Mouse (Mus musculus): Measurements from ENCODE around the gene Sag. TPM values are rescaled to one million over a fixed set of nuclear protein-coding genes. Genes with fewer than 3 reads are reported as not detected.

Gene Sag
- total RNA-seq, 1 experiment from 2014 or later, result 0.69 TPM

DNA sequence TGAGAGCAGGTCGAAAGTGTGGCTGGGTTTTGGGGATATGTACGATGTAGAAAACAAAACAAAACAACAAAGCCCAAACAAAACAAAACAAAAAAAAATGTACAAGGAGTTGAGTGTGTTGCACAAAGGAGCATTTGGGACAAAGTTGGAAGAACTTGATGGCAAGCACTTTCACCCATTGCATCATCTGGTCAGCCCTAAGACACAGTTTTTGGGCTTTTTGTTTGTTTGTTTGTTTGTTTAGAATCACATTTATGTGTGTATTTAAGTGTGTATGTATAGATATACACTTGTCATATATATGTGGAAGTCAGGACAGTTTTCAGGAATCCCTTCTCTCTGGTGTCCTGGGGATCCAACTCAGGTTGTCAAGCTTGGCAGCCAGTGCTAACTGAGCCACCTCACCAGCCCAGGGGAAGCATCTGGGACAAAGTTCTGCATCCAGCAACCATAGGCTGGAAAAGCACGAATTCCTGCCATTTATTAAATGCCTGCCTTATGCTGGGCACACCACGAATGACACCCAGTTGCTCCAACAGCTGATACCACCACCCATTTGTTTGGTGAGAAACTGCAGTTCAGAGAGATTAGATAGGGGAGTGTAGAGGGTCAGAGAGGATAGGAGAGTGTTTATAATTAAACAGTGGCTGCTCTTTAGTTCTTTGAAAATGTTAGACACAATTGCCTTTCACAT, 44.1 kb downstream of the Sag start:
- ATAC-seq (replicated peaks in 1 of 2; ENCODE audit: insufficient read depth in 1 of 2, low FRiP score in 2 of 2, low TSS enrichment in 1 of 2, low read depth in 1 of 2, poor library complexity in 2 of 2, severe bottlenecking in 2 of 2), result no peak

DNA sequence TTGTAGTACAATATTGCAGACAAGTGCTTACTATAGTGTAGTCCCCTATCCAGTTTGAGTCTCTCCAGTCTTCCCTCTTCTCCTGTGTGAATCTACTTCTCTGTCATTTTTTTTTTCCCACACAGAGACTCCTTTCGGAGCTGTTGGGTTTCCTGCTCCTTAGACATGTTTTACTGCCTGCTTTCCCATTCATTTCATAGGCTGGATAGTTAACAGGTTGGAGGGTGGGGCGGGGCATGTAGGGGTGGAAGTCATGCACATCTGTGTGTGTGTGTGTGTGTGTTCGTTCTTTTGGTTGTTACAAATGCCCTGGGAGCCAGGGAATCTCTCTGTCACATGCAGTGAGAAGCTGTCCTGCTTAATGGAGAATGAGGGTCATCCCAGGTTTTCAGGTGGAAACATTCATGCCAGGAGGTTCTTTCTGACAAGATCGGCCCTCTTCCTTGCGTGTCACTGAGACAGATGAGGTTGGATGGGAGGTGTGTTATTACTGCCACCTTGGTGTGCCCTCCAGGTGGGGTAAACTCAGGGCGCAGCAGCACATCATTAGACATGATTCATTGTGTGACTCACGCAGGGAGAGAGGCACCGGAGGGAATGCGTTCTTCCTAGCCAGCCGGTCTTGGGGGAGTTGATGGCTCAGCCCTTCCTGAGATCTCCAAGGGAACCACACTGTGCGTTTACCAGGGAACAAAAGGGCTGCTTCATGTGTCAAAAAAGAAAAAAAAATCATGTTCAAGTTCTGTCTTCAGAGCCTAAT, 44.9 kb downstream of the Sag start:
- no peak for ATAC-seq (replicated peaks in 1 of 2; ENCODE audit: insufficient read depth in 1 of 2, low FRiP score in 2 of 2, low TSS enrichment in 1 of 2, low read depth in 1 of 2, poor library complexity in 2 of 2, severe bottlenecking in 2 of 2)

DNA sequence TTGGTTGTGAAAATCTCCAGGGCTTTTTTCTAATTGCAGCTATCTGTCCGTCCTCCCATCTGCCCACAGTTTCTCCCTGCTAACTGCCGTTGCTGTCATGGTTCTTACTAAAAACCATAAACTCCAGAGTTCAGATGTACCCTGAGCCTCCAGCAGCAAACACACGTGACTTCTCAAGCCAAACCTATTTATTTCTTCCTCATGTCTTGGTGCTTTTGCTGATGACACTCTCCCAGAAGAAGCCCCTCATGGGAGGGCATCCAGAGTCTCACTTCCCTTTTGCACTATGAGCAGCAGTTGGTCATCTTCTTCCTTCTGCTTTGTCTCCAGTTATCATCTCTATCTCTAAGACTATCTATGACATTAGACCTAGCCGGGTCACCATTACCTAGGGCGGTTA, 45.8 kb downstream of the Sag start:
- ATAC-seq (replicated peaks in 1 of 2; ENCODE audit: insufficient read depth in 1 of 2, low FRiP score in 2 of 2, low TSS enrichment in 1 of 2, low read depth in 1 of 2, poor library complexity in 2 of 2, severe bottlenecking in 2 of 2), result no peak

- no peak for ATAC-seq (replicated peaks in 1 of 2; ENCODE audit: insufficient read depth in 1 of 2, low FRiP score in 2 of 2, low TSS enrichment in 1 of 2, low read depth in 1 of 2, poor library complexity in 2 of 2, severe bottlenecking in 2 of 2)
These were observed 47.9 kb downstream of the Sag start for GRCm38 (mm10) chr1:87851344-87851743.

DNA sequence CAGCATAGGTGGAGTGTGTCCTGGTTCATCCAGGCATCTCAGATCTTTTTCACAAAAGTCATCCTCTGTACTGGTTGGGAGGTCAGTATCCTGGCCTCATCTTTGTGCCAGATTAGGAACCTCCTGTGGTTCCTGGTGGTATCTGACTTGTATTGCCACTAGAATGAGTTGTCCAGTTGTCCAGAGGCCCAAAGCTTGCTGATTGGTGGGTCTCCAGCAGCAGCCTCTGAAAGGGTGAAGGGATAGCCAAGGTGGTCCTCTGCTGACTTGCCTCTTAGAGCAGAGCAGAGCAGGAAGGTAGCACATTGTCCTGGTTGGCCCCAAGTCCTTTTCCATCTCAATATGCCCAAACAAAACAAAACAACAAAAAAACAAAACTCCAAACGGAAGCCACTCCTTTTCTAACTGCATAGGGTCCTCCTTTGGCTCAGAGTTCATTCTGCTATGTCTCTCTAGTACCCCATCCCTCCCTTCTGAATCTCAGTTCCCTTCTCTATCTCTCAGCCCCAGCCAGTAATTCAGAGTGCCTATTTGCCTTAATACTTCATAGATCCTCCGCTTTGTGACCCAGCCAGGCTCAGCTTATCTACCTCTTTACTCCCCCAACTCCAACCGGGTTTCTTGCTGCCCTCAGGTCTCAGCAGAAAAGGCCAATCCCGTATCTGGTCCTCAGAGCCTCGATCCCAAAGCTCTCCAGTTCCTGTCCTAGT, 48.8 kb downstream of the Sag start:
- no peak for ATAC-seq (replicated peaks in 1 of 2; ENCODE audit: insufficient read depth in 1 of 2, low FRiP score in 2 of 2, low TSS enrichment in 1 of 2, low read depth in 1 of 2, poor library complexity in 2 of 2, severe bottlenecking in 2 of 2)

GRCm38 (mm10) chr1:87852892-87853600, 49.6 kb downstream of the Sag start, which contains the start of gene Dgkd:
Gene Dgkd (plus strand): TSS chr1:87853287.
- peak; percentile 70 to 80 for ATAC-seq (replicated peaks in 1 of 2; ENCODE audit: insufficient read depth in 1 of 2, low FRiP score in 2 of 2, low TSS enrichment in 1 of 2, low read depth in 1 of 2, poor library complexity in 2 of 2, severe bottlenecking in 2 of 2)

DNA sequence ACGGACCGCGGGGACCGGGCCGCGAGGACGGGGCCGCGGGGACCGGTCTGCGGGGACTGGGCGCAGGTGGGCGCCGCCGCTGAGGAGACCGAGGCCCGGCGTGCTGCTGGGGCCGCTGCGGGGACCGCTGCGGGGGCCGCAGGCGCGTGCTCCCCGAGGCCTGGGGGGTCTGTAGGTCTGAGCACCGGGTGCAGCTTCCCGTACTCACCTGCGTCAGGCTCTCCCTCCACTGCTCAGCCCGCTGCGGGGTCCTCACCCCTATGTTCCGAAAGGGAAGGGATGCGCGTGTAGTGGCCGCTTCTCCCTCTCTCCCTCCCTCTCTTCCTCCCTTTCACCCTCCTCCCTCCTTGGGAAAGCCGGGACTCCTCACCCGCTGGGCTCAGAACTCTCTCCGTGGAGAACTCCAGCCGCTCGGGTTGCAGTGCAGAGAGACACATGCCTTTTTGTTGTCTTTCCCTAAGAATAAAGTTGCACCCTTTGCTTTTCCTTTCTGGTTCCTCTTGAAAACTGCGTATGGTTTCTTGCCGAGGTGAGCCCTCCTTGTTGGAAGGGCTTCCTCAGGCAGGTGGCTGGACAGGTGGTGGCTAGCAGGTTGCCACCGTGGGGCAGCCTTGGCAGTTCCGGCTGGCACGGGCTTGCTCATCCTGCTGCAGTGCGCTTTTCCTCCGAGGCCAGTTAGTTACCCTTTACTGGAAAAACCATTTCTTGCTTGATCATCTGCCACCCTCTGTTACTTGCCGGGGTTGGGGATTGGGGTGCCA, 50.3 kb downstream of the Sag start:
- ATAC-seq (replicated peaks in 1 of 2; ENCODE audit: insufficient read depth in 1 of 2, low FRiP score in 2 of 2, low TSS enrichment in 1 of 2, low read depth in 1 of 2, poor library complexity in 2 of 2, severe bottlenecking in 2 of 2), result no peak; a peak in 1 of 4 replicates

DNA sequence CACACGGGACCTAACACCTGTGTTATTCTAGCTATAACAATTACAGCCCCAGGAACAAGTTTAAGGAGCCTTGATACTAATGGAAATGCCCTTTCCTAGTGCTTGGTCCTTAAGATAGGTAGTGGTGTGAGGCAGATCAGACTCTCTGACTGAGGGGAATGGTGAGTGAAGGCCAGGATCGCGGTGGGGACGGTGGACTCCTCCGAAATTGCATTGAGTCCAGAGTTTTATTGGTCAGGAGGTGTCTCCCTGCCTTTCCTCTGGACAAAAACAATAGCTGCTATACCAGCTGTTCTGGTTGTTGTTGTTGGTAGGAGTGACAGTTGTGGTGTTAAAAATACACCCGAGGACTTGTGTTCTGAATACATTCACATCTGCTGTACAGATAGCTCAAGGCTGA, 50.9 kb downstream of the Sag start:
- ATAC-seq (replicated peaks in 1 of 2; ENCODE audit: insufficient read depth in 1 of 2, low FRiP score in 2 of 2, low TSS enrichment in 1 of 2, low read depth in 1 of 2, poor library complexity in 2 of 2, severe bottlenecking in 2 of 2), result no peak

DNA sequence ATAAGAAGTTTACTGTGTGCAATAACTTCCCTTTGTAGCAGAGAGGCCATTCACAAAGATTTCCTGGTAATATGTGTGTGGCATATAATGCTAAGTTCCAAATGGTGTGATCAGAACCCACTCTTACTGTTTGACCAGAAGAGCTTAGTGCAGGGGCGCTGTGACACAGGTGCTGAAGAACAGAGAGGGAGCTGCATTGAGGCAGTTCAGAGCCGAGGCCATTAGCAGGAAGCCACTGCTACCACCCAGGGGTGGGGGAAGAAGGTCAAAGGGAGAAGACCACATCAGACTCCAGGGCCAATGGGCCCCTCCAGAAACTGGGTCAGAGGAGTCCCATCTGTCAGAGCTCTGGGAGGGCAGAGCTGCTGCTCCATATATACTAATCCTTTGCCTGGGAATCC, 51.4 kb downstream of the Sag start:
- no peak; a peak in 1 of 4 replicates for ATAC-seq (replicated peaks in 1 of 2; ENCODE audit: insufficient read depth in 1 of 2, low FRiP score in 2 of 2, low TSS enrichment in 1 of 2, low read depth in 1 of 2, poor library complexity in 2 of 2, severe bottlenecking in 2 of 2)

- ATAC-seq (replicated peaks in 1 of 2; ENCODE audit: insufficient read depth in 1 of 2, low FRiP score in 2 of 2, low TSS enrichment in 1 of 2, low read depth in 1 of 2, poor library complexity in 2 of 2, severe bottlenecking in 2 of 2), result no peak
These were observed 52.0 kb downstream of the Sag start for GRCm38 (mm10) chr1:87855522-87855921.

DNA sequence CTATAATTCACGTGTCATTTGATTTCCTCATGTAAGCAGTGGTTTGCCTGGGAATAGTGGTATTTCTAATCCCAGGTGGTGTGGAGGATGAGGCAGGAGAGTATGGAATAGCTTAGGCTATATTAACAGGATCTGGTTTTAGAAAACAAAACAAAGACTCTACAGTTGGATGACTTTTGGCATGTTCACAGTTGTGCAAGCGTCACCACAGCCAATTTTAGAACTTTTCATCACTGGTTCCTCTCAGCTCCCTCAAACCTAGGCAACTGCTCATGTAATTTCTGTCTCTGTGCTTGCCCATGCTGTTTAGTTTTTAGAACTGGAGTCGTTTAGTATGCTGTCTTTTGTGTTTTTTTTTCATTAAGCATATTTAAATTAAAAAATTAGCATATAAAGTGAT, 53.3 kb downstream of the Sag start:
- no peak for ATAC-seq (replicated peaks in 1 of 2; ENCODE audit: insufficient read depth in 1 of 2, low FRiP score in 2 of 2, low TSS enrichment in 1 of 2, low read depth in 1 of 2, poor library complexity in 2 of 2, severe bottlenecking in 2 of 2)

DNA sequence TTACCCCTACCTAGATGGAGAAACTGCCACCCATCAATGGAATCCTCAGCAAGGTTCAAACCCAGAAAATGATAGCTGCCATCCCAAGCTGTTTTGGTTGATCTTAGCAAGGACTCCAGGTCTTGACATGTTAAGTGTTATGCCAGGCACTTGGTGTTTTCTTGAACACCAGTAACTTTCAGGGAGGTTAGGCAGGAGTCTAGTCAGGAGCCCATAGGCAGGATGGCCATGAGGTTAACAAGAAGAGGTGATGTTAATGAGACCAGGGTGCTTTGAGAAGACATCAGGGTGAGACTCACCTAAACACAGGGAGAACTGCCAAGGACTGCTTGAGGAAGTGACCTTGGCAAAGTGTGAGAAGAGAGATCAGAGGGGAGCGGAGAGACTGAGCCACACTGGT, 54.6 kb downstream of the Sag start:
- no peak for ATAC-seq (replicated peaks in 1 of 2; ENCODE audit: insufficient read depth in 1 of 2, low FRiP score in 2 of 2, low TSS enrichment in 1 of 2, low read depth in 1 of 2, poor library complexity in 2 of 2, severe bottlenecking in 2 of 2)

DNA sequence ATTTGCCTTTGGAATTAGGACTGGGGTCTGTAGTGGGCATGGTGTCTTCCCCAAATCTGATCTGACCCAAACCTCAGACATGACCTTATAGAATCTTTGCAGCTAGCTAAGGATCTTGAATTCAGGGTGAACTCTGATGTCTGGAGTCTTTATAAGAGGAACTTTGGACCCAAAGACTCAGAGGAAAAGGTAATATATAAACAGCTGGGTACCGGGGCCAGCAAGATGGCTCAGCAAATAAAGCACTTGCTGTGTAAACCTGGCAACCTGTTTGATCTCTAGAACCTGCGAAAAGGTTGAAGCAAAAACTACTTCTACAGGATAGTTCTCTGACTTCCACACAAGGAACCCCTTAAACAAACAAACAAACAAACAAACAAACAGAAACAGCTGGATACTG, 55.0 kb downstream of the Sag start:
- ATAC-seq (replicated peaks in 1 of 2; ENCODE audit: insufficient read depth in 1 of 2, low FRiP score in 2 of 2, low TSS enrichment in 1 of 2, low read depth in 1 of 2, poor library complexity in 2 of 2, severe bottlenecking in 2 of 2), result no peak

GRCm38 (mm10) chr1:87863602-87864001, 60.1 kb downstream of the Sag start:
- no peak for ATAC-seq (replicated peaks in 1 of 2; ENCODE audit: insufficient read depth in 1 of 2, low FRiP score in 2 of 2, low TSS enrichment in 1 of 2, low read depth in 1 of 2, poor library complexity in 2 of 2, severe bottlenecking in 2 of 2)

DNA sequence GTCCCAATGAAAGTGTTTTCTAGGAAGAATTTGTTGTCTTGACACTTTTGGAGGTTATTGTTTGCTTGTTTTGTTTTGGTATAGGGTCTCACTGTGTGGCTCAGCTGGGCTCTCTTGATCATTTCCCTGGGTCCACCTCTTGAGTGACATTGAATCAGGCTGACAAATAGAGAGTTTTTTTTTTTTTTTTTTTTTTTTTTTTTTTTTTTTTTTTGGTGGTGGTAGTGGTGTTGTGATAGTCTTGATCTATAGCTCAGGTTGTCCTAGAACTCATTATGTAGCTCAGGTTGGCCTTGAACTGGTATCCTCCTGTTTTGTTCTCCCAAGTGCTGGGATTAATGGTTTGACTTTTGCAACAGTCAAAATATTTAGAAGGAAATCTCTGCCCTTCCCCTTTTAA, 61.4 kb downstream of the Sag start:
- ATAC-seq (replicated peaks in 1 of 2; ENCODE audit: insufficient read depth in 1 of 2, low FRiP score in 2 of 2, low TSS enrichment in 1 of 2, low read depth in 1 of 2, poor library complexity in 2 of 2, severe bottlenecking in 2 of 2), result no peak

- ATAC-seq (replicated peaks in 1 of 2; ENCODE audit: insufficient read depth in 1 of 2, low FRiP score in 2 of 2, low TSS enrichment in 1 of 2, low read depth in 1 of 2, poor library complexity in 2 of 2, severe bottlenecking in 2 of 2), result 0 out of 4 replicates have a peak, but pooled peaks of 1 of the 2 experiments have one; percentile 22
These were observed 63.2 kb downstream of the Sag start for GRCm38 (mm10) chr1:87866672-87867071.

DNA sequence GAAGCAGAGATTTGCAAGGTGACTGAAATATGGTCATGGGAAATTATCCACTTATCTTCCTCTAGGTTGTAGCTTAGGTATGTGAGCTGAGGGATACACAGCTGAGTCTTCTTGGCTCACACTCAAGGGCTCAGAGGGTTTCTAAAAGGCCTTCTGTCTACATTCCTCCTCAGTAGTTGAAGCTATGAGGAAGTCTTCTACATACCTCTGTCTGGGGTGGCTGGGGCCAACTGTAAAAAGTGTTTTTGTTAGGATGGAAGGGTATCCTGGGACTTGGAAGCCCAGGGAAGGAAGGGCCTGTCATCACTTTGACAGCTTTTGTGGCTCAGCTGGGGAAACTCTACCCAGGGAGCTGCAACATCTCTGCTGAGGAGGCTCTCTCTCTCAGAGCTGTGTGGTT, 68.1 kb downstream of the Sag start:
- no peak for ATAC-seq (replicated peaks in 1 of 2; ENCODE audit: insufficient read depth in 1 of 2, low FRiP score in 2 of 2, low TSS enrichment in 1 of 2, low read depth in 1 of 2, poor library complexity in 2 of 2, severe bottlenecking in 2 of 2)

Measured in hematopoietic stem cell, adult 5-6 weeks (primary cell).